Mouse (Mus musculus): ENCODE measurements around the gene Mrpl41. TPM values are rescaled to one million over a fixed set of nuclear protein-coding genes. Genes with fewer than 3 reads are reported as not detected.
"Not testable (repeated sequence)": the region's sequence is repeated elsewhere in the genome, so short reads cannot be mapped to it uniquely, and the experiment has no call there.

Gene Mrpl41
- polyA plus RNA-seq, 1 experiment from 2014 or later: 140 TPM

- H3K4me1 ChIP-seq: peaks cover 21% of the 10 kb centered on the region
- peak overlapping the region; percentile 76 for H3K4me3 ChIP-seq
- ATAC-seq (ENCODE audit: low FRiP score, low read depth); H3K27me3 ChIP-seq; H3K9me3 ChIP-seq: not testable (repeated sequence)
- peak overlapping the region; percentile 83 for H3K9ac ChIP-seq (replicated peaks)
- WGBS: 2% methylated on average over 17 of the region's 17 CpGs
- peaks cover 29% of the 10 kb centered on the region for H3K36me3 ChIP-seq
- peak overlapping the region; percentile 91 for H3K27ac ChIP-seq (replicated peaks)
- H3K4me2 ChIP-seq (replicated peaks): peak overlapping the region; percentile 94
Measured at GRCm38 (mm10) chr2:24974452-24974851, 446 bp downstream of the Mrpl41 start.

- Histone ChIP-seq H3K27me3 (no peaks in the 10 kb centered on the region), H3K4me2 (replicated peaks) (no peak overlapping the region), H3K36me3 (peaks cover 66% of the 10 kb centered on the region), H3K4me3 (no peak overlapping the region), H3K4me1 (peaks cover 11% of the 10 kb centered on the region), H3K9me3 (no peaks in the 10 kb centered on the region), H3K9ac (replicated peaks) (no peak overlapping the region), H3K27ac (replicated peaks) (no peak overlapping the region)
- 85% methylated on average over 4 of the region's 4 CpGs for WGBS
- no peak for ATAC-seq (ENCODE audit: low FRiP score, low read depth)
Measured at GRCm38 (mm10) chr2:24970386-24970785, 4.5 kb downstream of the Mrpl41 start.

GRCm38 (mm10) chr2:24962304-24963000 lies 12.4 kb downstream of the Mrpl41 start, which contains the start of gene Dph7:
Dph7 (plus strand) TSS chr2:24962400.
- H3K4me3 ChIP-seq: peak within 1 kb of the TSS; percentile 86
- ATAC-seq (ENCODE audit: low FRiP score, low read depth): peak; percentile 91
- H3K27me3 ChIP-seq: no peaks in the 10 kb centered on the region
- peaks cover 12% of the 10 kb centered on the region for H3K4me1 ChIP-seq
- peak within 1 kb of the TSS; percentile 42; the same call in 1 of the 2 replicates for H3K27ac ChIP-seq (replicated peaks)
- H3K4me2 ChIP-seq (replicated peaks): peak within 1 kb of the TSS; percentile 79
- H3K9ac ChIP-seq (replicated peaks): peak within 1 kb of the TSS; percentile 92
- peaks cover 48% of the 10 kb centered on the region for H3K36me3 ChIP-seq
- WGBS: 1% methylated on average over 28 of the region's 28 CpGs
- no peaks in the 10 kb centered on the region for H3K9me3 ChIP-seq

GRCm38 (mm10) chr2:24960910-24961309 lies 14.0 kb downstream of the Mrpl41 start:
- no peak overlapping the region for H3K4me3 ChIP-seq
- WGBS: 43% methylated on average over 3 of the region's 3 CpGs
- H3K9ac ChIP-seq (replicated peaks): no peak overlapping the region
- no peak for ATAC-seq (ENCODE audit: low FRiP score, low read depth)
- H3K4me2 ChIP-seq (replicated peaks): no peak overlapping the region
- H3K27ac ChIP-seq (replicated peaks): no peak overlapping the region
- no peaks in the 10 kb centered on the region for H3K9me3 ChIP-seq
- H3K27me3 ChIP-seq: no peaks in the 10 kb centered on the region
- H3K4me1 ChIP-seq: peaks cover 12% of the 10 kb centered on the region
- H3K36me3 ChIP-seq: peaks cover 49% of the 10 kb centered on the region

GRCm38 (mm10) chr2:24952537-24953055 lies 22.3 kb downstream of the Mrpl41 start:
- no peak overlapping the region for H3K9ac ChIP-seq (replicated peaks)
- no peaks in the 10 kb centered on the region for H3K9me3 ChIP-seq
- 87% methylated on average over 4 of the region's 4 CpGs for WGBS
- H3K36me3 ChIP-seq: peaks cover 57% of the 10 kb centered on the region
- no peak overlapping the region for H3K27ac ChIP-seq (replicated peaks)
- H3K27me3 ChIP-seq: no peaks in the 10 kb centered on the region
- H3K4me3 ChIP-seq: no peak overlapping the region
- no peak overlapping the region for H3K4me2 ChIP-seq (replicated peaks)
- no peak for ATAC-seq (ENCODE audit: low FRiP score, low read depth)
- peaks cover 20% of the 10 kb centered on the region for H3K4me1 ChIP-seq

GRCm38 (mm10) chr2:24950189-24950535 lies 24.7 kb downstream of the Mrpl41 start:
- Histone ChIP-seq H3K9me3 (no peaks in the 10 kb centered on the region), H3K9ac (replicated peaks) (peak overlapping the region; percentile 94), H3K4me1 (peaks cover 20% of the 10 kb centered on the region), H3K27ac (replicated peaks) (peak overlapping the region; percentile 64), H3K4me3 (peak overlapping the region; percentile 89), H3K27me3 (no peaks in the 10 kb centered on the region), H3K4me2 (replicated peaks) (peak overlapping the region; percentile 94), H3K36me3 (peaks cover 36% of the 10 kb centered on the region)
- WGBS: 0% methylated on average over 31 of the region's 31 CpGs
- peak; percentile 3; the same call in 1 of the 2 replicates for ATAC-seq (ENCODE audit: low FRiP score, low read depth)

- Histone ChIP-seq H3K4me1 (peaks cover 16% of the 10 kb centered on the region), H3K9ac (replicated peaks) (peak within 1 kb of the TSS; percentile 94), H3K27ac (replicated peaks) (peak within 1 kb of the TSS; percentile 69), H3K4me3 (peak within 1 kb of the TSS; percentile 89), H3K4me2 (replicated peaks) (peak within 1 kb of the TSS; percentile 94), H3K9me3 (no peaks in the 10 kb centered on the region), H3K27me3 (no peaks in the 10 kb centered on the region), H3K36me3 (peaks cover 31% of the 10 kb centered on the region)
- under 1% methylated on average over 108 of the region's 108 CpGs for WGBS
- peak; percentile 99 for ATAC-seq (ENCODE audit: low FRiP score, low read depth)
Measured at GRCm38 (mm10) chr2:24949421-24950188, 25.3 kb downstream of the Mrpl41 start, which contains the start of gene Zmynd19. Zmynd19 (plus strand) TSS chr2:24949792.

- H3K4me3 ChIP-seq; H3K36me3 ChIP-seq; H3K27me3 ChIP-seq; H3K27ac ChIP-seq (replicated peaks); H3K4me1 ChIP-seq; H3K4me2 ChIP-seq (replicated peaks); ATAC-seq (ENCODE audit: low FRiP score, low read depth); H3K9me3 ChIP-seq; H3K9ac ChIP-seq (replicated peaks): not testable (repeated sequence)
- 42% methylated on average over 2 of the region's 2 CpGs for WGBS
Measured at GRCm38 (mm10) chr2:24944304-24944703, 30.6 kb downstream of the Mrpl41 start.

- ATAC-seq (ENCODE audit: low FRiP score, low read depth): no peak
- Histone ChIP-seq H3K4me3 (no peak overlapping the region), H3K4me2 (replicated peaks) (no peak overlapping the region), H3K4me1 (no peaks in the 10 kb centered on the region), H3K9ac (replicated peaks) (no peak overlapping the region), H3K9me3 (no peaks in the 10 kb centered on the region), H3K27me3 (no peaks in the 10 kb centered on the region), H3K36me3 (no peaks in the 10 kb centered on the region), H3K27ac (replicated peaks) (no peak overlapping the region)
- WGBS: 81% methylated on average over 4 of the region's 4 CpGs
Measured at GRCm38 (mm10) chr2:24942092-24942491, 32.8 kb downstream of the Mrpl41 start.

GRCm38 (mm10) chr2:24935057-24935796 lies 39.7 kb downstream of the Mrpl41 start, which contains the start of gene Arrdc1:
Arrdc1 (minus strand) TSS chr2:24935252.
- peak within 1 kb of the TSS; percentile 65 for H3K9ac ChIP-seq (replicated peaks)
- no peaks in the 10 kb centered on the region for H3K9me3 ChIP-seq
- ATAC-seq (ENCODE audit: low FRiP score, low read depth): peak; percentile 91
- peak within 1 kb of the TSS; percentile 57 for H3K4me3 ChIP-seq
- H3K27me3 ChIP-seq: peaks cover 25% of the 10 kb centered on the region
- peak within 1 kb of the TSS; percentile 93 for H3K4me2 ChIP-seq (replicated peaks)
- no peaks in the 10 kb centered on the region for H3K36me3 ChIP-seq
- under 1% methylated on average over 49 of the region's 49 CpGs for WGBS
- peaks cover 14% of the 10 kb centered on the region for H3K4me1 ChIP-seq
- H3K27ac ChIP-seq (replicated peaks): no peak within 1 kb of the TSS

GRCm38 (mm10) chr2:24934441-24934963 lies 40.4 kb downstream of the Mrpl41 start:
- no peaks in the 10 kb centered on the region for H3K36me3 ChIP-seq
- H3K27me3 ChIP-seq: peaks cover 25% of the 10 kb centered on the region
- ATAC-seq (ENCODE audit: low FRiP score, low read depth): peak; percentile 67
- H3K4me2 ChIP-seq (replicated peaks): peak overlapping the region; percentile 93
- peak overlapping the region; percentile 65 for H3K9ac ChIP-seq (replicated peaks)
- no peaks in the 10 kb centered on the region for H3K9me3 ChIP-seq
- WGBS: 6% methylated on average over 19 of the region's 19 CpGs
- peaks cover 14% of the 10 kb centered on the region for H3K4me1 ChIP-seq
- peak overlapping the region; percentile 57 for H3K4me3 ChIP-seq
- H3K27ac ChIP-seq (replicated peaks): no peak overlapping the region

Data from midbrain, embryonic 12.5 days (tissue).